Mouse (Mus musculus): ENCODE measurements around the gene Rgs8.

Gene Rgs8

GRCm38 (mm10) chr1:153673900-153674299 is 21.1 kb downstream of the Rgs8 start:
- no peak for DNase-seq (ENCODE audit: low read depth)

GRCm38 (mm10) chr1:153675591-153675990 is 22.8 kb downstream of the Rgs8 start:
- DNase-seq (ENCODE audit: low read depth) = no peak

- DNase-seq (ENCODE audit: low read depth) = no peak
Measured at GRCm38 (mm10) chr1:153677635-153678034, 24.8 kb downstream of the Rgs8 start.

GRCm38 (mm10) chr1:153679147-153679546 is 26.3 kb downstream of the Rgs8 start:
- DNase-seq (ENCODE audit: low read depth) = no peak

- no peak for DNase-seq (ENCODE audit: low read depth)
Measured at GRCm38 (mm10) chr1:153679653-153680052, 26.8 kb downstream of the Rgs8 start.

GRCm38 (mm10) chr1:153680363-153680762 is 27.5 kb downstream of the Rgs8 start:
- no peak for DNase-seq (ENCODE audit: low read depth)

- DNase-seq (ENCODE audit: low read depth) = no peak
Measured at GRCm38 (mm10) chr1:153681036-153681435, 28.2 kb downstream of the Rgs8 start.

GRCm38 (mm10) chr1:153683190-153683589 is 30.4 kb downstream of the Rgs8 start:
- DNase-seq (ENCODE audit: low read depth) = no peak

GRCm38 (mm10) chr1:153685630-153686029 is 32.8 kb downstream of the Rgs8 start:
- no peak for DNase-seq (ENCODE audit: low read depth)

GRCm38 (mm10) chr1:153692526-153692925 is 39.7 kb downstream of the Rgs8 start:
- no peak for DNase-seq (ENCODE audit: low read depth)

- no peak for DNase-seq (ENCODE audit: low read depth)
Measured at GRCm38 (mm10) chr1:153694372-153695120, 41.7 kb downstream of the Rgs8 start.

- no peak for DNase-seq (ENCODE audit: low read depth)
Measured at GRCm38 (mm10) chr1:153695398-153695797, 42.6 kb downstream of the Rgs8 start.

- no peak for DNase-seq (ENCODE audit: low read depth)
Measured at GRCm38 (mm10) chr1:153696093-153696492, 43.3 kb downstream of the Rgs8 start.

GRCm38 (mm10) chr1:153696541-153696940 is 43.7 kb downstream of the Rgs8 start:
- DNase-seq (ENCODE audit: low read depth) = no peak

GRCm38 (mm10) chr1:153697581-153698251 is 44.9 kb downstream of the Rgs8 start:
- DNase-seq (ENCODE audit: low read depth) = no peak

GRCm38 (mm10) chr1:153698311-153699084 is 45.7 kb downstream of the Rgs8 start:
- DNase-seq (ENCODE audit: low read depth) = no peak

GRCm38 (mm10) chr1:153700448-153701063 is 47.7 kb downstream of the Rgs8 start:
- DNase-seq (ENCODE audit: low read depth) = no peak

- DNase-seq (ENCODE audit: low read depth) = no peak
Measured at GRCm38 (mm10) chr1:153701461-153701860, 48.6 kb downstream of the Rgs8 start.

- DNase-seq (ENCODE audit: low read depth) = no peak
Measured at GRCm38 (mm10) chr1:153702166-153702852, 49.5 kb downstream of the Rgs8 start.

- DNase-seq (ENCODE audit: low read depth) = no peak
Measured at GRCm38 (mm10) chr1:153702853-153703410, 50.1 kb downstream of the Rgs8 start.

GRCm38 (mm10) chr1:153703445-153703991 is 50.7 kb downstream of the Rgs8 start:
- DNase-seq (ENCODE audit: low read depth) = no peak
